Mouse (Mus musculus) lung, embryonic 15.5 days (tissue): ENCODE data around the gene Lrrc71. TPM values are rescaled to one million over a fixed set of nuclear protein-coding genes. Genes with fewer than 3 reads are reported as not detected.

Source experiments
- ATAC-seq: fragments of 200-750 bp; cut with Nextera tagmentation; 2 replicates; pipeline ENCODE4 v1.8.0; 2017; ENCODE audit warnings: moderate number of reproducible peaks, borderline replicate concordance; ENCODE audit not compliant: low FRiP score, low TSS enrichment; ENCODE audit errors: extremely low read depth
- H3K27ac ChIP-seq: fragments of 300-500 bp; sonication (generic); 2 replicates; pipeline ENCODE4 v1.5.1; 2015; ENCODE audit warnings: moderate library complexity, mild to moderate bottlenecking, inconsistent platforms
- H3K27me3 ChIP-seq: fragments of 300-500 bp; sonication (generic); 2 replicates; pipeline ENCODE4 v1.6.1; 2015; ENCODE audit warnings: inconsistent platforms
- H3K36me3 ChIP-seq: fragments of 300-500 bp; sonication (generic); 2 replicates; pipeline ENCODE4 v1.6.1; 2015; ENCODE audit warnings: inconsistent platforms
- H3K4me1 ChIP-seq: fragments of 300-500 bp; sonication (generic); 2 replicates; pipeline ENCODE4 v1.6.1; 2015; ENCODE audit warnings: inconsistent platforms
- H3K4me2 ChIP-seq: fragments of 300-500 bp; sonication (generic); 2 replicates; pipeline ENCODE4 v1.6.1; 2015; ENCODE audit warnings: inconsistent platforms, mild to moderate bottlenecking, moderate library complexity
- H3K4me3 ChIP-seq: fragments of 300-500 bp; sonication (generic); 2 replicates; pipeline ENCODE4 v1.5.1; 2015; ENCODE audit warnings: mild to moderate bottlenecking, inconsistent platforms
- H3K9ac ChIP-seq: fragments of 300-500 bp; sonication (generic); 2 replicates; pipeline ENCODE4 v1.6.1; 2015; ENCODE audit warnings: inconsistent platforms
- H3K9me3 ChIP-seq: fragments of 300-500 bp; sonication (generic); 2 replicates; pipeline ENCODE4 v1.6.1; 2016; ENCODE audit warnings: inconsistent platforms
- WGBS: fragments of 180-500 bp; shearing (Covaris S2); methylation state at CpG from one replicate; pipeline ENCODE4 v1.1.7; 2015; 5-methylcytosine and 5-hydroxymethylcytosine counted together
- polyA plus RNA-seq: library from polyadenylated mRNA; unstranded; fragments of >200 nt; fragmentation: Nextera tagmentation; extraction: Ambion mirVana; gene quantifications from 2 replicates; pipeline ENCODE4 v1.2.1, GENCODE M21; 2015

The Lrrc71 gene
- polyA plus RNA-seq, result 1.3 and 1.6 TPM in 2 replicates

DNA sequence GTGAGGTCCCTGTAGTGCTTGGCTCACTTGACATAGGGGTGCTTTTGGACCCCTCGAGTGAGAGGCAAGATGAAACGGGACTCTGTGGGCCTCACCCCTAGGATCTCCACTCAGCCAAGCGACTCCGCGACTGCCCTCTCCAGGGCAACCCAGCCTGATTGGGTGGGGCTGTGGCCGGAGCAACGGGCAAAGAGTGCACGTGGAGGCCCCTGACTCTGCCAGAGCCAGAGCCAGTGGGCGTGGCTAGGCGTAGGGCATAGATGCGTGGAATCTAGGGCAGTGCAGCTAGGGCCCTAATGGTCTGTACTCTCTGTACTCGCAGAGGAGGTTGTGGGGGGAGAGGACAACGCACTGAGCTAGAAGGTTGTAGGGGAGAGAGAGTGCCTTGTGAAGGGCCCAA, at the start of gene Lrrc71:
TSS of gene Lrrc71 (minus strand) at position 195 of the 400 bp plus-strand sequence.
- Histone ChIP-seq H3K36me3 (peaks cover 7% of the 10 kb centered on the region), H3K9ac (no peak within 1 kb of the TSS), H3K27me3 (no peaks in the 10 kb centered on the region), H3K4me2 (no peak within 1 kb of the TSS), H3K9me3 (no peaks in the 10 kb centered on the region), H3K27ac (no peak within 1 kb of the TSS), H3K4me1 (peaks cover 19% of the 10 kb centered on the region), H3K4me3 (no peak within 1 kb of the TSS)
- 33% methylated on average over 13 of the region's 13 CpGs for WGBS
- ATAC-seq, result 0 out of 2 replicates have a peak, but pooled peaks have one; percentile 25

DNA sequence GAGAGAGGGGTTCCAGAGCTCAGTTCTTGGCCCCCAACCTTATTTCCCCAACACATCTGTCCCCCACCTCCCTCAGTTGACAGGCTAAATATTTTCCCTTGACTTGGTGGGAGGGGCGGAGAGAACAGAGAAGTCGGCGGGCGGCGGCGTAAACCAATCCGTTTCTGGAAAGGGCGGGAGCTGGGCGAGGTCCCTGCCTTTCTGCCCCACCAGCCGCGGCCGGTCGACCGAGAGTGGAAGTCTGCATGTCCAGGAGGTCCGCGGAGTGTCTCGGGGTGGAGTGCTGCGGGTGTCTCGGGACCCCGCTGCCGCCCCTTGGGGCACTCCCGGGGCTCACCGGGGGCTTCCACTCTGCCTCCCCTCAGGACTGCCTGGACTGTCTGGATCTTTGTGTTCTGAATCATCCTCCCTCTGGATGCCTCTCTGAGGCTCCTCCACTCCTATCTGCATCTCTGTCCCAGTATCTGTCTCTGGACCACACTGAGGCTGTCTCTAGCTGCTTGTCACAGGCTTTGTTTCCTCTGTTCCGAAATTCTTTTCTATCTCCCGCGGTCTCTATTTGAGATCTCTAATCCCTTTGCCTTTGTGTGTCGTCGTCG, 48.4 kb upstream of the Lrrc71 start, which contains the start of gene Insrr:
TSS of gene Insrr (plus strand) at position 216 of the 599 bp plus-strand sequence.
- Histone ChIP-seq H3K27me3 (peaks cover 100% of the 10 kb centered on the region), H3K9ac (peak within 1 kb of the TSS; percentile 29), H3K4me3 (peak within 1 kb of the TSS; percentile 34), H3K9me3 (no peaks in the 10 kb centered on the region), H3K27ac (no peak within 1 kb of the TSS), H3K4me2 (peak within 1 kb of the TSS; percentile 67), H3K4me1 (peaks cover 24% of the 10 kb centered on the region), H3K36me3 (no peaks in the 10 kb centered on the region)
- WGBS, result 1% methylated on average over 29 of the region's 29 CpGs
- no peak for ATAC-seq

DNA sequence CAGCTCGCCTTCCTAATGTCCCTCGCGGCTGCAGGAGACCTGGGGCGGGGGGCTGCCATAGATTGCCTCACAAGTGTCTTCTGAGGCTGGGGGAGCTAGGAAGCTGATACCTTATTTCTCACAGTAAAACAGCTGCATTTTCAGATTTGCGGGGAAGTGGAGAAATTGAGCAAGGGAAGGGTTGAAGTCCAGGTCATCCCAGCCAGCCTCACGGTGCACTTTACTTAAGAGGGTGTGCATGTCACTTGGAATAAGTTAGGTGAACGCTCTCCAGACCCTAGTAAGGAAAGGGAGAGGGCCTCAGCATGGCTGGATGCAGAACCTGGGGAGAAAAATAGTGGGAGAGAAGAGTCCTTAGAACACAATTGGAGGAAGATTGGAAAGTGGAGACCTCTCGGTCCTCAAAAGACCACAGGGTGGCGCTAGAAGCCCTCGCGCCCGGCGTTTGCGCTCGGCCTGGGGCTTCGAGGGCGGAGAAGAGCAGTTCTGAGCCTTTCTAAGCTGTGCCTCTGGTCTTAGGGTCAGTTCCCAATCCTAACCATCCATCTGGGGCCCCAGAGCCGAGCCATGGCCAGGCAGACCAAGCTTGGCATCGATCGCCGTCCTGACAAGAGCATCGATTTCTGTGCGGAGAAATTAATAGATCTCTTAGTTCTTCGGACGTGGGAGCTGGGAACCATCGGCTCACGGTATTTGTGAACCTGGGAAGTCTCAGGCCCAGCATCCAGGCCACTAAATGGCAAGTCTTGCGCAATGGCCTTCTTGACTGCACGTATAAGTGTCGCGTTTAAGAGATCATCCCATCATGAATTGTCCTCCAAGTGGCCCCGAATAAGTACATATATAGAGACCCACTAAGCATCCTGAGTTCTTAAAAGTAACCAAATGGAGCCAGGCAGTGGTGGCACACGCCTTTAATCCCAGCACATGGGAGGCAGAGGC, 47.2 kb upstream of the Lrrc71 start:
- Histone ChIP-seq H3K9ac (0 out of 2 replicates have a peak overlapping the region, but pooled peaks have one; percentile 3), H3K27ac (no peak overlapping the region), H3K36me3 (no peaks in the 10 kb centered on the region), H3K9me3 (no peaks in the 10 kb centered on the region), H3K27me3 (peaks cover 100% of the 10 kb centered on the region), H3K4me1 (peaks cover 24% of the 10 kb centered on the region), H3K4me3 (peak overlapping the region; percentile 23), H3K4me2 (peak overlapping the region; percentile 49)
- no peak for ATAC-seq
- WGBS, result 15% methylated on average over 33 of the region's 33 CpGs

DNA sequence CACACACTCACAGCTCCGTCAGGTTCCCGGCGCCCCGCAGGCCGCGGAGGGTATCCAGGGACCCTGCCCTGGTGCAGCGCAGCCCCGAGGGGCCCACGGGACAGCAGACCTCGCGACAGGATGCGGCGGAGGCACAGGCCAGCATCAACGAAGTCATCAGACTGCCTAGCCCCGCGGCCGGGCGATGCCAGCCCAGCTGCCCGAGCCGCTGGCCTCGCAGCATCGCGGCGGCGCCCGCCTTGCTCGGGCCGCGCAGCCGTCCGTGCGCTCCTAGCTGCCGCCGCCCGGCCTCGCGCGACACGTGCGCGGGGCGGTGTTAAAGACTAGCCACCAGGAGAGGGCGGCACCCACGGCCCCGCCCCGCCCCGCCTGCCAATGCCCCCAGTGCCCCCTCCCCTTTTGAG, 46.5 kb upstream of the Lrrc71 start, which contains the start of gene Ntrk1:
TSS of gene Ntrk1 (minus strand) at position 241 of the 404 bp plus-strand sequence.
- Histone ChIP-seq H3K4me1 (peaks cover 24% of the 10 kb centered on the region), H3K27me3 (peaks cover 98% of the 10 kb centered on the region), H3K36me3 (no peaks in the 10 kb centered on the region), H3K4me3 (peak within 1 kb of the TSS; percentile 23), H3K4me2 (peak within 1 kb of the TSS; percentile 49), H3K27ac (no peak within 1 kb of the TSS), H3K9ac (0 out of 2 replicates have a peak within 1 kb of the TSS, but pooled peaks have one; percentile 3), H3K9me3 (no peaks in the 10 kb centered on the region)
- WGBS, result under 1% methylated on average over 47 of the region's 47 CpGs
- 0 out of 2 replicates have a peak, but pooled peaks have one; percentile 16 for ATAC-seq

- ATAC-seq, result no peak
- Histone ChIP-seq H3K27me3 (peaks cover 47% of the 10 kb centered on the region), H3K4me3 (no peak overlapping the region), H3K4me1 (peaks cover 16% of the 10 kb centered on the region), H3K36me3 (no peaks in the 10 kb centered on the region), H3K4me2 (no peak overlapping the region), H3K9ac (no peak overlapping the region), H3K9me3 (no peaks in the 10 kb centered on the region), H3K27ac (no peak overlapping the region)
- 20% methylated on average over 5 of the region's 5 CpGs for WGBS
Observed at GRCm38 (mm10) chr3:87789768-87790167, 41.3 kb upstream of the Lrrc71 start.

DNA sequence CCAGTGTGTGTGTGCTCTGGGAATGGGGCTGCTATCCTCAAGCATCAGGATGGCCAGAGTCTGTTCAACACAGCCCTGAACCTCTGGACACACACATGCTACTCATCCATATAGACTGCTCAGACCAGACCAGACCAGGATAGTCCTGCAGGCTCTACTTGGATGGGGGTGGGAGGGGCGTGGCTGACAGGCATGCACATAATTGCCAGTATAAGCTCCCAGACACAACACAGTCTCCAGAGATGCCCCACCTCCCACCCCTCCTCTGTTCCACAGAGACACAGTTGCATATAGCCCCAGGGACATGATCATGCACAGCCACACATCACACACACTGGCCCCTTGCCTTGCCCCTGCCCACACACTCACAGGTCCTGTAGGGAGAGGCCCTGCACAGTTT, 40.8 kb upstream of the Lrrc71 start:
- WGBS, result 38% methylated on average over 1 of the region's 1 CpGs
- H3K27ac ChIP-seq, result no peak overlapping the region
- peaks cover 13% of the 10 kb centered on the region; the same call in 1 of the 2 replicates for H3K4me1 ChIP-seq
- no peak overlapping the region for H3K9ac ChIP-seq
- no peak overlapping the region for H3K4me3 ChIP-seq
- H3K27me3 ChIP-seq, result peaks cover 41% of the 10 kb centered on the region
- no peaks in the 10 kb centered on the region for H3K36me3 ChIP-seq
- no peaks in the 10 kb centered on the region for H3K9me3 ChIP-seq
- H3K4me2 ChIP-seq, result no peak overlapping the region
- no peak for ATAC-seq

DNA sequence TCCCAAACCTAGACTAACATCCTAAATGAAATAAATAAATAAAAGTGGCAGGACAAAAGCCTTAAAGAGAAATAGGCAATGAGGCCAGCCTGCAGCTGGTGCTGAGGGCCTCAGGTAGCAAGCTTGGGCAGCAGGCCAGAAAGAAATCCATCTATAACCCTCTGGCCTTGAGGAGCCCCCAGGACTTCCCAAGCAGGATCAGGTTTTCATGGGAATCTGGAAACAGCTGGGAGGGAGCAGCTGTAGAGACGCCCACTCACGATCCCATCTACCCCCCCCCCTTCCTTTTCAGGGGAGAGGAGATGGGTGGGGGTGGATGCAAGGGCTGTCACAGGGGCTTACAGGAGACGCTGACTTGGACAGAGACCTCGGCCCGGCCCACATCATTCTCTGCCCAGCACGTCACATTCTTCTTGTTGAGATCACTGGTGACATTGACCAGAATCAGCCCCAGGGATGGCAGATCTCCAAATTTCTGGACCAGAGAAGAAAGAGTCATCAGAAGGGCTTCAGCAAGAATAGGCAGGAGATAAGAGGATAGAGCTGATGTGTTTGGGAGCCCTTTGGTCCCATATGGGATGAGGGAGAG, 37.3 kb upstream of the Lrrc71 start:
- ATAC-seq, result peak; percentile 33; the same call in 1 of the 2 replicates
- 34% methylated on average over 6 of the region's 6 CpGs for WGBS

GRCm38 (mm10) chr3:87785156-87785555, 36.7 kb upstream of the Lrrc71 start:
- H3K4me2 ChIP-seq, result no peak overlapping the region
- 53% methylated on average over 5 of the region's 5 CpGs for WGBS
- no peak for ATAC-seq
- no peak overlapping the region for H3K9ac ChIP-seq
- no peaks in the 10 kb centered on the region for H3K9me3 ChIP-seq
- no peak overlapping the region for H3K4me3 ChIP-seq
- H3K27me3 ChIP-seq, result 0 out of 2 replicates have a peak, but pooled peaks cover under 1% of the 10 kb centered on the region
- H3K36me3 ChIP-seq, result no peaks in the 10 kb centered on the region
- H3K4me1 ChIP-seq, result peaks cover 13% of the 10 kb centered on the region; the same call in 1 of the 2 replicates
- H3K27ac ChIP-seq, result peak overlapping the region; percentile 2; the same call in 1 of the 2 replicates

More for the DNA sequence above, 37.3 kb upstream of the Lrrc71 start:
- H3K36me3 ChIP-seq, result no peaks in the 10 kb centered on the region
- H3K9ac ChIP-seq, result no peak overlapping the region
- H3K4me3 ChIP-seq, result no peak overlapping the region
- peaks cover 6% of the 10 kb centered on the region; the same call in 1 of the 2 replicates for H3K27me3 ChIP-seq
- peak overlapping the region; percentile 2; the same call in 1 of the 2 replicates for H3K27ac ChIP-seq
- H3K9me3 ChIP-seq, result no peaks in the 10 kb centered on the region
- H3K4me2 ChIP-seq, result no peak overlapping the region
- peaks cover 13% of the 10 kb centered on the region; the same call in 1 of the 2 replicates for H3K4me1 ChIP-seq

DNA sequence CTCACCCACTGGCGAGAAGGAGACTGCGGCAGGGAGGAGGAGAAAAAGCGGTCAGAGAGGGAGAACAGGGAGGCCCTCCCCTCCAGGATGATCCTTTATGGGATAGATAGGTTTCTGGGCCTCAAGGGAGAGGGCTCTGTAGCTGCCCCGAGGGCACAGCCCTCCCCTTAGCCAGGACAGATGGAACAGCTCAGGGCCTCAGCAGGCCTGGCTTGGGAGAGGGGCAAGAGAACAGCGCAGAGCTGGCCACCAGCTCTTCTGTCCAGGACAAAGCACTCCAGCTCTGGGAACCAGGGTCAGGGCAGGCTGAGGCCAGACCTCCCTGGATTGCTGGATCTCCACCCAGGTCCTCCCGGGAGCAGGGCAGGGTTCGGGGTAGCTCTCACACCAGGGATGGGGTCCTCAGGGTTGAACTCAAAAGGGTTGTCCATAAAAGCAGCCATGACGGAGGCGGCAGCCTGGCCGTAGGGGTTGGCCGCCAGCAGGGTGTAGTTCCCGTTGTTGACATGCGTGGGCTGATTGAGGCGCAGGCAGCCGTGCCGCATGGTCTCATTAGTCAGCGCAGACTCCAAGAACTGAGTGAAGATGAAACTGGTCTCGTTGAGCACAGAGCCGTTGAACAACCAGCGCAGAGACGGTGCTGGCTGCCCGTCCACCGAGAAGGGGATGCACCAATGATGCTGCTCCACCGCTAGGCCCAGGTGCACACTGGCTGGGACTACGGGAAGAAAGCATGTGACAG, 35.0 kb upstream of the Lrrc71 start:
- no peak for ATAC-seq
- Histone ChIP-seq H3K9ac (no peak overlapping the region), H3K9me3 (no peaks in the 10 kb centered on the region), H3K4me1 (peaks cover 17% of the 10 kb centered on the region), H3K27ac (no peak overlapping the region), H3K4me2 (no peak overlapping the region), H3K4me3 (no peak overlapping the region), H3K27me3 (peaks cover 2% of the 10 kb centered on the region), H3K36me3 (no peaks in the 10 kb centered on the region)
- 76% methylated on average over 25 of the region's 25 CpGs for WGBS

DNA sequence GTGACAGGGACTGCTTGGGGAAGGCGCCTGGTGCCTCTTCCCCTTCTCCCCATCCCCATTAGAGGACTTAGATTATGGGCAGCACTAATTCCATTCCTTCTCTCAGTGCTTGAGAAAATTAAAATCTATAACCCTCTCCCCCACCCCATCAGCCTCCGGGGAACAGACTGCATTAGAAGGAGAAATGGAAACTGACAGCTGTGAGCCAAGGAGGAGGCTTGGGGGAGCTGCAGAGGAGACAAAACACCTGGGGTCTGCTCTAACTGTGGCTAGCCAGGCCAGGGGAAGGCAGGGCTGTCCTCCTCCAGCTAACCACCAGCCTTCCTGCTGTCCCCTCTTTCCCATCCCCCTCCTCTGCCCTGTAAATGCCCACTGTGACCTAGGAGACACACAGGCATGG, 30.7 kb upstream of the Lrrc71 start:
- no peaks in the 10 kb centered on the region for H3K9me3 ChIP-seq
- no peak overlapping the region for H3K9ac ChIP-seq
- peak; percentile 6; the same call in 1 of the 2 replicates for ATAC-seq
- 51% methylated on average over 2 of the region's 2 CpGs for WGBS
- H3K27me3 ChIP-seq, result peaks cover 18% of the 10 kb centered on the region
- H3K27ac ChIP-seq, result no peak overlapping the region
- no peaks in the 10 kb centered on the region for H3K36me3 ChIP-seq
- no peak overlapping the region for H3K4me3 ChIP-seq
- H3K4me1 ChIP-seq, result peaks cover 12% of the 10 kb centered on the region
- H3K4me2 ChIP-seq, result no peak overlapping the region

DNA sequence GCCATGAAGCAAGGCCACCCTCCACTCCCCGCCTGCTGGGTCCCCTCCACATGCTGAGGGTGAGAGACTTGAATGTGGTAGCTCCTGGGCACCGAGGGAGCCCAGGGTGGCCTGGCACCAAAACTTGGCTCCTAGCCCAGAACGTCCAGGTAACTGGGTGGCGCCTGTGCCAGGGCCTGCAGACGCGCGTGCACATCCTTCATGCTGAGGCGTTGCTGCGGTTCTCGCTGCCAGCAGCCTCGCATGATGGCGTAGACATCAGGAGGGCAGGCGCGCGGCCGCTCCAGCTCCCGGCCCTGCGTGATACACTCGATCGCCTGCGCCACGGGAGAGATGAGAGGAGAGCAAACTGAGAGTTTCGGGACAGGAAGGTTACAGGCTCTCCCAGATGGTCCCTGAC, 29.9 kb upstream of the Lrrc71 start:
- H3K27ac ChIP-seq, result no peak overlapping the region
- no peak overlapping the region for H3K9ac ChIP-seq
- peaks cover 12% of the 10 kb centered on the region for H3K4me1 ChIP-seq
- no peak overlapping the region for H3K4me3 ChIP-seq
- H3K27me3 ChIP-seq, result peaks cover 18% of the 10 kb centered on the region
- no peaks in the 10 kb centered on the region for H3K9me3 ChIP-seq
- no peaks in the 10 kb centered on the region for H3K36me3 ChIP-seq
- no peak overlapping the region; the same call in 1 of the 2 replicates for H3K4me2 ChIP-seq
- 48% methylated on average over 23 of the region's 23 CpGs for WGBS
- no peak for ATAC-seq
